Mouse (Mus musculus) urinary bladder, postnatal 25 days (tissue): ENCODE data around the gene Nrn1.

Experiments
- DNase-seq: peaks from one replicate; pipeline ENCODE4 v3.0.0; 2022; ENCODE audit warnings: low spot score

Gene Nrn1

DNA sequence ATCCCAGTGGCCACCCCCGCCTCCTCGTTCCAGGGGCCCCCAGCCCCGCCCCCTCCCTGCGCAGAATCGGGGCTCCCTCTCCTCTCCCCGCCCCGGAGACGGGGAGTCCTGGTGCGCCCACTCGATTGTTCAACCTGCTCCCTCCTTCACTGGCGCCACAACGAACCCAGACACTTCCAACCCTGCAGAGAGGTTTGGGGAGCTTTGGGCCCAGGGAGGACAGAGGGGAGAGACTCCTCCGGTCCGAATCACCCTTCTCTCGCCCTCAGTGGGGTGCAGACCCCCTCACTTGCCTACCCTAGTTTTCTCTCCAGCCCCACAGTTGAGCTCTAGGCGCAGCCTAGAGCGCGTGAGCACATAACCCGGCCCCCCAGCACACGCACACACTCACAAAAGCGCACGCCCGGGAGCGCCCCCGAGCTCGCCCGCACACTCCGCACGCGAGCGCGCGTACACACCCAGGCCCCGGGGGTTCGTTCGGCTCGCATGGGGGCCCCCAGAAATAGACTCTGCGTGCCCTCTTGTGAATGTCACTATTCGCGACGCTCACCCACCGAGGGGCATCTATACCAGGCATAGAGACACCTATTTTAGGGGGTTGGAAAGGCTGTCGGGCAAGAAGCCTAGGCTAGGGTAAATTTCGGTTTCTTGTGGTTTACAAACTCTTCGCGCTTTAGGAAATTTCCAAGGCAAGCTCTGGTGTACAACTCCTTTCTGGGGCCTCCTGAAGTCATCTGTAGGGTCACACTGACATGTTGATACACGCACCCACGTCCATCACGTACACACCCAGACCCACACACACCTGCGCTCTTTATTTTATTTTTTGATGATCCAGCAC is at the start of gene Nrn1:
TSS of gene Nrn1 (minus strand) at position 401 of the 841 bp plus-strand sequence.
- no peak for DNase-seq

DNA sequence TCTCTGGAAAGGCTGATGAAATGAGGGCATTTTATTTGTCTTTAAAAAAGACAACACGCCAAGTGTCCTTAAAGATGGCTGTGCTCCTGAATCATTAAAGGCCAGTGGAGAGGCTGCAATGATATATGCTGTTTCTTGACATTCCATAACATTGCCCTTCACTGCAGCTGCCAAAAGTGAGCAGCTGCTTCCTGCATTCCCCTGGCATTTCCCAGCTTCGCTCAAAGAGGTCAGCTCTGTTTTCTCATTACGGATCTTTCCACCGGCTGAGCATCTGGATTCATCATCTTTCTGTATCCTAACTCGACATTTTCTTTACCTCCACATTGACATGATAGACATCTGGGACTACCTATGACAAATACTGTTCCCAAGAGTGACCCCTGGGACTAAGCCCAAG is 44.7 kb upstream of the Nrn1 start:
- no peak for DNase-seq

DNA sequence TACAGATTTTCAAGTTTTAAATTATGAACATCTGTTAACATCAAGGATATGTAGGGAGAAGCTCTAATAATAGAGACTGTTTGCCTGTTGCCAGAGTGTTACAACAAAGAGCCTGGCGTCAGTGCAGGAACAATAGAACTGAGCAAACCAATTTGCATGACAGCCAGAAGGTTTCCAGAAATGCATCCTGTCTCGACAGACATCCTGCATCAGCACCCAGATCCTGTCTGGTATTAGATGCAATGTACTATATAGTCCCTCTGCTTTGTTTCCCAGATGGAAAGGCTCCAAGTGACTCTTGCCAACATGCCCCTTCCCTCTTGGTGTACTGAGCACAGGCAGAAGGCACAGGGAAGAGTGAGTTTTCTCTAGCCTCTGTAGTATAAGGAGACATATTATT is 31.9 kb upstream of the Nrn1 start:
- no peak for DNase-seq

DNA sequence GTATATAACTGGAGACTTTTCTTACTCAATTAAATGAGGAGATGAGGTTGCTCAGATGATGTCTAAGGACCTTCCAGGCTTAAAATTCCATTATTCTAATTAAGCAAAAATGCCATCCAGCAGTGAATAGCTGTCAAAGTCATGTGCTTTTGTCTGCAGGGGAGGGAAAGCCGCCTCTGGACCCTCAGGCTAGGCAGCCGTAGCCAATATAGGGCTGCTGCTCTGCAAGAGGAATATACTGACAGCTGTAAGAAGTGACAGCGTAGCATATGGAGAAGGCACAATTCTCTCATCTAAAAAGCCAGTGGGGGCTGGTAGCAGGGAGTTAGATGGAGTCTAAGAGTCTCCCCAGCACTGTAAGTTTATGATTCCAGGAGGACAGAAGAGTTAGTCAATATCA is 16.9 kb upstream of the Nrn1 start:
- DNase-seq: no peak

DNA sequence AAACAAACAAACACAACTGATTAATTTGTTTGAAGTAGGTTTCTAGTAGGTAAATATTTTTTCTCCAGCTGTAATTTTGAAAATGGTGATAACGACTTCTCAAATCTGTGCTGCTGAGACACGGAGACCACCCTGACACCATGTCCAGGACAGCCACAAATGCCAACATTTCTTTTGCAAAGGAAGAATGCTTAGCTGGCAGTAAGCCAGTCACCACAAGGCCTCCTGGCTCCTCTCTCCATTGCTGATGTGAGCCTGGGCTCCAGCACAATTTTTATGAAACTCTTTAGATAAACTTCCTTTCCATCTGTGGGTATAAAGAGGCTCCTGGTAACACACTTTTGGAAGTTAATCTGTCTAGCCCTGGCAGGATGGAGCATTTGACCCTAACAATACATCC is 15.1 kb upstream of the Nrn1 start:
- DNase-seq: no peak

DNA sequence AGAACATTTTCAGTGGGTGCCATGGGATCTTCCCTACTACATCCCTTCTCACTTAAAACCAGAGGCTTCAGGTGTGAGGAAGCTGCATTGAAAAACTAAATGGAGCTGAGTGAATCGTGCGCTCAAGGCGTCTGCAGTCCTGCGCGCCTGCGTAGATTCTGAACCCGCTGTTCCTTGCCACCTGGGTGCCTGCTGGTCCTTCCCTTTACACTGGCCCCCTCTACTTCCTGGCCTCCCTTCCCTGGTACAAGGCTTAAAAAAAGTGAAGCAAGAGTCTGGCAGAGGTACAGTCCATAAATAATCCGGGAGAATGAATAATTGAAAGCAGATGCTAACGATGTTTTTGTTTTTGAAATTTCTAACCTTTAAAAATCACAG is 1.7 kb upstream of the Nrn1 start:
- no peak for DNase-seq

DNA sequence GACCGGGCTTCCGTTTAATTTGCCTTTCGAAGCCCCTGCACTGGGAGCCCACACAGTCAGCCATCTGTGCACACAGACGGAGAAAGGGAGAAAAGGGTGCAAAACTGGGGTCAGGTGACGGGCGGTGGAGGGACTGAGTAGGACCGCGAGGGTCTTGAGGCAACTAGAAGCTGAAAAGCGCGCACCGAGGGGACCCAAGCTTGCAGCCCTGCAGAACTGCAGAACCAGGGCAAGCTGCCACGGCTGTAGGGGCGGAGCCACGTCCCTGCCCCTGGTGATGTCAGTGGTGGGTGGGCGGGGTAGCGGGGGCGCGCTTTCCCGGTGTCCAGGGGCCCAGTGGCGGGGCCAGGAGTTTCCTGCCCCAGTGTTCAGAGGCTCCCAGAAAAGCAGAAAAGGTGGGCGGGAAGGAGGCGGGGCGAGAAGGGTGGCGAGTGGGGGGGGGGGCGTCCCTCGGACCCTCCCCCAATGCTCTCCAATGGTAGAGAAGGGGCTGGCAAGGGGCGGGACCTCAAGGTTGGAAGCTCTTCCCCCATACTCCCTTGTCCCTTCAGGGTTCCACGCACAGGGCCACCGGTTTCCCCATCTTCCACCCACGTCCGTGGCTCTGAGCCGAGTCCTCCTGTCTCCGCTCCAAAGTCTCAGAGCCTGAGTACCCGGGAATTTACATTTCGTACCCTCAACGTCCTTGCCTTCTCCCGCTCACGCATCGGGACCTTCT is 1.1 kb upstream of the Nrn1 start:
- DNase-seq: no peak

DNA sequence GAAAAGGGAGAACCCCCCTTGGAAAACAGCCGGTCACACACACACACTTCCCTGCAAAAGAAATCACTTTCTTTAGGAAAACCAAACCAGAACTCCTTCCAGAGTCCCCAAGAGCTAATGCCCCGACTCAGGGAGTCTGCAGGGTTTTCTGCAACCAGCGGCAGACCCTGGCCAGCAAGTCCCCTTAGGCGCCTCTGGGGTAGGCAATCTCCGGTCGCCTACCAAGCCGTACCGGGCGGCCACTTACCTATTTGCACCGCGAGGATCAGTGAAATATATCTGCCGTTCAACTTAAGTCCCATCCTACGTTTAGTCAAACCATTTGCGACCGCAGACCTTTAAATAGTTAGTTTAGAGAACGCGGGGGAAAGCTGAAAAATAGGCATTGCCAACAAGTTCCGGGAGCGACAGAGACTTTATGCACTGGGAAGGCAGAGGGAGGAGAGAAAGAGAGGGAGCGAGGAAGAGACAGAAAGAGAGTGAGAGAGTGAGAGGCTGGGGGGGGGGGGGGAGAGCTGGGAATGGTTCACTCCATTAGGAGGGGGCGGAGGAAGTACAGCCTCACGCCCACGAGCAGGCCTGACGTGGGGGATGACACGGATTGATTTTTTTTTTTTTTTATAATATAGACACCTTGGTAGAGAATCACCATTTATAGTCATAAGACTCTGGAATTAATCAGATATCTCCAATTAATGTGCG is 791 bp downstream of the Nrn1 start:
- no peak for DNase-seq

DNA sequence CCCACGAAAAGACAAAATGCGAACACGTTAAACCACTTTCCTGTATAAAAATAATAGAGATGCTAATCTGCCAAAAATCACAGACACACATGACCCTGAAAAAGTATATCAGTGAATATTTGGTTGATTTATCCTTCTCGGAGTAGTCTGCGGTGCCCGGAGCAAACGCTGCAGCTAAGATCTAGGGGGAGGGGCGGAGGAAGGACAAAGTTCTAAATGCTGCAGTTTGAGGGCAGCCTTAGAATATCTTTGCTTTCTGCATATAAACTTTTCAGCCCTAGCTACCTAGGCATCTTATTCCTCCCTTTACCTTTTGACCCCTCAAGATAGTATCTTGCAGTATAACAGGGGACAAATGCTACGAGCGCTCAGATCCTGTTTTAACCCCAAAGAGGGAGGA is 1.4 kb downstream of the Nrn1 start:
- DNase-seq: no peak

DNA sequence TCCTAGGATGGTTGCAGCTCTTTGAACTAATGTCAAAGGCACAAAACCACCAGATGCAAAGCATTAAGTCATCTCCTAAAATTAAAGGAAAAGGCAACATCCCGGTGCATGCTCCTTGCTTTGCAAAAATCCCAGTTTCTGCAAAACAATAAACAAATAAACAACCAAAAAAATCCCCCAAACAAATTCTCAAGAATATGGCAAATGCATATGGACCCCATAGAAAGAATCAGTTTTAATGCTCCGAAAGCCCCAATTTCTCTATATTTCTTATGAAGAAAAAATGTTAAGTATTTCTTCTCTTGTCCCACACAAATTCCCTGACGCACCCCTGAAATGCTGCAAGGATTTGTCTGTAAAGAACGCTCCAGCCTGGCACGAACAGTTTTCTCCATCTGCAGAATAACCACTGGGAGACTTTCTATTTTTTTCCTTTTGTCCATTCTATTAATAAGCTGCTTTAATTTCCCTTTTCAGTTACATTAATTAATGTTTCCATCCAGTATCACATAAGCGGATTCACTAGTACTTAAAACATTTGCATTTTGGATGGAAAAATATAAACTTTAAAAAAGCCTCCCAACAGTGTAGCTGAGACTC is 1.9 kb downstream of the Nrn1 start:
- no peak for DNase-seq

DNA sequence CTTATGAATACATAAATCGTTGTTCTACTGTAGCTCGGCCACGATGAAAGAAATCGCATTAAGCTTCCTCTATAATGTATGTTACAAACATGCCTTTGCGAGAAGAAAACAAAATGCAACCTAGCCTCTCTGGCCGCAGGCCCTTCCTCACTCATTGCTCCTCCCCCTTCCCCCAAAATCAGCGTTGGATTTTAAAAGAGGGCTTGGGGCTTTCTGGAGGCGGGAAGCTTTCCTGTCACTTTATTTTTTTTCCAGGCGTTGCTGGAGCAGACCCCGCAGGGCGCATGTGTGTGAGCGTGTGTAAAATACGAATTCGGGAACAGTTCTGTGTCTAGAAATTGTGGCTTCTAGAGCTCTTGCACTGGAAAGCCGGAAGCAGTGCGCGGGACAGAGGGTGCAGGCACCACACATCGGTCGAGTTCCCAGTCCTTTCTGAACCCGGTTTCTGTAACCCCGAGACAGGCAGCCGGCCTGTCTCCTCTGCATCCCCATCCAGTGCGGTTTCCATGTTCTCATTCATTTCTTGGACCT is 2.9 kb downstream of the Nrn1 start:
- no peak for DNase-seq

DNA sequence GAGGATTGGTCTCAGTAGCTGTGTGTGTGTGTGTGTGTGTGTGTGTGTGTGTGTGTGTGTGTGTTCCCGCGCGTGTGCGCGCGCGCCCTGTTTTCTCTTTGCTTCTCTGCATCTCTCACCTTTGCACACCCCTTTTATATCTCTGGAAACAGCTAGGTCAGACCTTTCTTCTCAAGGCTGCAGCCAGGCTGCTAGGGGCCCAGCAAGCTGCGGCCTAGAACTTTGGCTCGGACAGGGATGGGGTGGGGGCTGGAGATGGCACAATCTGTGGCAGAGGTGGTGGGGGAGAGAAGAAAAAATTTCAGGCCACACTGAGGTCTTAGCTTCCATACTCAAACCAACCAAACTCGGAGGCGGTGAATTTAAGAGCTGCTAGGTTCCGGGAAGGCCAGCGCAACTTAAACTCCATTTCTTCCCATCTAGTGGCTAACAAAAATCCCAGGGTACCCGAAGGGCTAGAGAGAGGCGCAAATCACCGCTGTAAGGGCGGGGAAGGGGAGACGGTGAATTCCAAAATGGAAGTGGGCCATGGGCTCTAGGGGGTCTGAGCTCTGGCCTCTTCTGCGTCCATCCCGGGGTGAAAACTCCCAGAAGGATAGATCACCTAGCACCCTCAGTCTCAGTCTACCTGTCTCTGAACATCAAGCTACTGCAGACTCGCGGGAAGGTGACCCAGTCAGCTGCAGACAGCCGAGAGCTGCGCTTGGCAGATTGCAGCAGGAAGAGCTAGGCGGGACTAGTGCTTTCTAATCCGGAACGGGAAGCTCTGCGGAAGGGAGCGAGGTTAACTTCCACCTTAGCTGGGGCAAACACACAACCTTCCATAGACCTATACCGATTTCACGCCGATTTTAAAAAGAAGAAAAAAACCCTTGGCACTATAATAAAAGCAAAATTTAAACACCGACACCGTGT is 3.7 kb downstream of the Nrn1 start:
- no peak for DNase-seq

DNA sequence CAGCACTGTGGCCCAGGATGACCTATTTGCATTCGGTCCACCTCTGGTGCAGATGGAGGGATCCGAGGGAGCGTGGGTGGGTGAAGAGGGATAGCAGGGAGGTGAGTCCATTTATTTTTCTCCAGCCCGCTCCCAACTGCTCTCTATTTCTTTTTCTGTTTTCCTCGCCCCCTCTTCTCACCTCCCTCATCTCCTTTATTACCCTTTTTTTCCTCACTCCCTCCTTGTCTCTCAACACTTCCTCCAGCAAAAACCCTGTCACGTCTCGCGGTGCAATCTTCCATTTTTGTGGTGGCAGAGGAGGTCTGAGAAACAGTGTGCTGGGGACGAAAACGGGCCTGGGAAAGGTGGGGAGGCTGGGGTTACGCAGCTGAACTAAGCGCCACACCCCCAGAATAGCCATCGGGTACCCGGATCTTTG is 4.6 kb downstream of the Nrn1 start:
- DNase-seq: no peak

DNA sequence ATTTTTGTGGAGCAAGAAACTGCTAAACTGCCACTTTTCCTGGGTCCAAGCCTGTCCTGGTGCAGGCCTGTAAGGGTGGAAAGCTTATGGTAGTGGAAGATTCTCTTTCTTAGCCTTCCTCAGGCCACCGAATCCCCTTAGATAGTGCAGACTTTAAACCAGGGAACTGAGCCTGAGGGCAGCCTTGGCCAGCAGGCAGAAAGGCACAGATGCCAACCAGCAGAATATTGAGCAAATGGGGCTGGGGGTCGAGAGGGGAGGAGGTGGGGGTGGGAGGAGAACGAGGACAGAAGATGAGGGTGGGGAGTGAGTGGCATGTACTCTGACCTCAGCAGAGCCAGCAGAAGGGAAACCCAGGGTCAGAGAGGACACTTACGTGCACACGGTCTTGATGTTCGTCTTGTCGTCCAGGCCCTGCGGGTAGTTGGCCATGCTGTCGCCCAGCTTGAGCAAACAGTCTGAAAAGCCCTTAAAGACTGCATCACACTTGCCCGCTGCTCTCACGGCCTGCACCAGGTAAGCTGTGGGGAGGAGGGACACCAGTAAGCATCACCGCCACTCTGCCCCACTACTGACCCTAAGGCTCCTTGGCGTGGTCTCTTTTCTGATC is 5.1 kb downstream of the Nrn1 start:
- DNase-seq: no peak

DNA sequence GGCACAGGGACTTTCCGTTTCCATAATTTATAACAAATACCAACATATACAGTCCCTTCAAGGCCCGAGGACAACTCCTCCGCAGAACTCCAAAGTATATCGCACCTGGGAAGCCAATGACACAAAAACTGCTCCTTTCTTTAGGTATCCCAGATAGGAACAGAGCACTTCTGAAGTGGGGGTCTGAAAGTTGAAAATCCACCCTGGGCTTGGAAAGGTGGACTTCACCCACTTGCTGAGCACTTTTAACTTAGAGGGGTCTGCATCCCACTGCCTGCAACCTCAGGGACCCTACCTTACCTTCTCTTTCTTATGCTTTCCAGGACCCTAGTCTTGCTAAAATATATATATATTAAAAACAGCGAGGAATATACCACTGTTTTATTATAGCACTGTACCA is 6.4 kb downstream of the Nrn1 start:
- no peak for DNase-seq

DNA sequence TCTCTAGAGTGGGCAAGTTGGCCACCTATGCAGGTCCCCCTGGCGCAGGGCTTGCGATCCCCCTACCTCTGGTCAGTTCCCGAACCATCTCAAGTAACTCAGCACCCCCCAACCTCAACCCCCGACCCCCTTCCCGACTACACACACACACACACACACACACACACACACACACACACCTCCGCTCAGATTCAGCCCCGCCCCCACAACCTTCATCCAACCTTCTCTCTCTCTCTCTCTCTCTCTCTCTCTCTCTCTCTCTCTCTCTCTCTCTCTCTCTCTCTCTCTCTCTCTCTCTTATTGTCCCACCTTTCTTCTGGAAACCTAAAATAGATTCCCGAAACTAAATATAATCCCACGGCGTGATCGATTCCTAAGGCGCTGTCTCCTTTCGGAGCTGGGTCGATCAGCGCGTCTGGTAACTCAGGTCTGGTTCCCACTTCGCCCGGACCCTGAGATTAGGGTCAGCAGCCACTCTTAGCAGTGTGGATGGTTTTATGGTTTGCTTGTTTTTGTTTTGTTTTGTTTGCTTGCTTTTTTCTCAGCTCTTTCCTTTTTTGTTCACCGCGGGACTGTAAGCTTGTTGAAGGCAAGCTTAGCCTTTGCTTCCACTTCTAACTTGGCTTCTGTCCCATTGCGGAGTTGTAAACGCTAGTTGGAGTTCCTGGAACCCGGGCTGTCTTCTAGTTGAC is 7.0 kb downstream of the Nrn1 start:
- DNase-seq: no peak

DNA sequence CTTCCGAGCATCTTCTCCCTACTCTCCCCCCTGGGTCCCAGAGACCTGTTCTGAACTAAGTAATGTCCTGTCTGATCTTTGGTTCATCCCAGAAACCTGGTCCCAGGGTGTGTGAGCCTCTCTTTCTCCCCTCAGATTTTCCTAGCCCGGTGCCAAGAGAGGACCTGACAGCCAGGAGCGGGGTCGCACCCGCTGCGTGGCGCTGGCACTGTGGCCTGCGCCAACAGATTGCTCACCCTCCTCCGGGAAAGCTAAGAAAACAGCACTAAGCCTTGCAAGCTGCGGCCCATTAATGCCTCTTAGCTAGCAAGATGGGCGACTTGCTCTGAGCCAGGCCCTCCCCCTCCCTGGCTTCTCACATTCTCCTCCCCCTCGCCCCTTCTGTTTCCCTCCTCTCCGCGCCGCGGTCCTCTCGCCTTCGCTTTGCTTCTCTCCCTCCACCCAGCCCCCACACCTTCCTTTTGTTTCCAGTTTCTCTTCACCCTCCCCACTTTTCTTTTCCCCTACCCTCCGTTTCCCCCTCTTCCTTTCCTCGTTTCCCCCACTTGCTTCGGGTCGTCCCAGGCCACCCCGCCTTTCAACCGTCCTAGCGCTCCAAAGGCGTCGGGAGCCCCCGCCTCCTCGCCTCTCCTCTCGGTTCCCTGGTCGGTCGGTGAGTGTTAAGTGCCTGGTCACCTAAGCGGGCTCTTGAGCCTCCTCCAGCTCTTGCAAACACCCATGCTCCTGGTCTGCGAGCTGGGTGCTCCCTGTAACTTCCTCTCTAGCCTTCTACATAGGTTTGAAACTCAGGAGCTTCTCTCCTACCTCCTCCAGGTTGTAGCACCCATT is 7.8 kb downstream of the Nrn1 start:
- no peak for DNase-seq

DNA sequence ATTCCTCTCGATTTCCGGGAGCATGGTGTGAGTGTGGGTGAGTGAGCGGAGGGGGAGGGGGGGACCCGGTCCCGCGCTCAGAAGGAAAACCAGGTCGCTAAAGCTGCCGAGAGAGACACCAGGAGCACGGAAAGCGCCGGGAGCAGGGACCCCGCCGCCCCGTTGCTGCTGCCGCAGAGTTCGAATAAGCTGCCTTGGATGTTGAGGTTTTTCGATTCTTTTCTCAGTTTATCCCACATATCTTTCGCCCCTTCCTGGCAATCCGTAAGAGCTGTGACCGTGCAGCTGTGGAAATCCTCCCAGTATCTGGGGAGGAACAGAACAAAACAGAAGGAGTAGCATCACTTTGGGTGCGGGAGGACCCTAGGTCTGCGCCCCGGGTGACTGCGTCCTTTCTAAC is 8.4 kb downstream of the Nrn1 start:
- DNase-seq: no peak

DNA sequence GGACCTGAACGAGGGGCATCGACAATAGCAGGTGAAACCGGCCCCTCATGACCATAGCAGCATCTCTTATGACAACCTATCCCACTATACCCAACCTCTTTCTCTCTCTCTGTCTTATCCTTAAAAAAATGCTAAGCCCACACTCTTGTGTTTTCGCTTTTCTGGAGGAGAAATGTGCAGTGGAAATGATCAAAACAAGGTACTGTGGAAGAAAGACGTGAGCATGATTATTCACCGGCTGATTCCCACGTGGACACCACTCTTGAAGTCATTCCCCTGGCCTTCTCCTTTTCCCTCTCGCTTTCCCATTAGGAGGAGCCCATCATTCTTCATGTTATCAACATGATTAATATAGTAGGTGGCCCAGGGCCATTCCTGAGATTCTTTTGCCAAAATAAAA is 9.1 kb downstream of the Nrn1 start:
- DNase-seq: no peak
